Mouse (Mus musculus) layer of hippocampus, postnatal 36 days (tissue): ENCODE results near the gene Cdcp2. TPM values are rescaled to one million over a fixed set of nuclear protein-coding genes. Genes with fewer than 3 reads are reported as not detected.

ENCODE experiments used
- DNase-seq, 2 experiments: peaks; one replicate each; pipeline ENCODE4 v3.0.0; 2022
- total RNA-seq, 2 experiments: library from RNA; stranded (reverse); gene quantifications; 2 replicates each; pipeline ENCODE4 v1.2.3; 2021

Gene Cdcp2
- total RNA-seq, 2 experiments from 2014 or later, result not detected

DNA sequence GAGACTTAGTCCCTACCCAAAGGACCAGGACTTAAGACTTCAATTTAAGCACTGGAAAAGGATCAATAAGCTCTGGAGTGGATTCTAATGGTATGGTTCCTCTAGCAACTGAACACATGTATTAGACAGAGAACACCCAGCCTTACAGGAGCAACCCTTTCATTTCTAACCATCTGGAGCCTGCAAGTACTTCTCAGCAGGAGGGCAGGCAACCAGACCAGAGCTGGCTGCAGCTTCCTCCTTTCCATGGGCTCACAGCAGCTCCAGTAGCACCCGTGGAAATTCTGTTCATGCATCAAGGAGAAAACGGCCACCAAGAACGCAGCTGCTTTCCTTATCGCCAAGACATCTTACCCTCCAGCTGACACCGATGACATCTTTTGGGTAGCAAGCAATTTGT, 39.0 kb downstream of the Cdcp2 start:
- no peak for DNase-seq

DNA sequence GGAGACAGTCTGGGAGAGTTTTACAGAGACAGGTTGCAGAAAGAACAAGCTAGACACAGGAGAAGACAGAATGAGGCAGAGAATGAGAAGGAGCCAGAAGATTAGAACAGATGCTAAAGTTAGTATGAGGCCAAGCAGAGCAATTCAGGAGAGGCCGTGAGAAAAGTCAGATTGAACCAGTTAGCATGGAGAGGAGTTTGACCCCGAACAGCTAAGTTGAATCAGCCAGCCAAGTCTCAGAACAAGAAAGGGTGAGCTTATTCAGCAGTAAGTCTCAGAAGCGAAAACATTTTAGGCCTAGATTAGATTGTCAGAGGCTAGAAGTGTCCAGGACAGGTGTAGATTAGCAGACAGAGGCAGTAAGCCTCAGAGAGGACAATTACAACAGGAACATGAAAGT, 39.8 kb downstream of the Cdcp2 start:
- DNase-seq, result no peak

DNA sequence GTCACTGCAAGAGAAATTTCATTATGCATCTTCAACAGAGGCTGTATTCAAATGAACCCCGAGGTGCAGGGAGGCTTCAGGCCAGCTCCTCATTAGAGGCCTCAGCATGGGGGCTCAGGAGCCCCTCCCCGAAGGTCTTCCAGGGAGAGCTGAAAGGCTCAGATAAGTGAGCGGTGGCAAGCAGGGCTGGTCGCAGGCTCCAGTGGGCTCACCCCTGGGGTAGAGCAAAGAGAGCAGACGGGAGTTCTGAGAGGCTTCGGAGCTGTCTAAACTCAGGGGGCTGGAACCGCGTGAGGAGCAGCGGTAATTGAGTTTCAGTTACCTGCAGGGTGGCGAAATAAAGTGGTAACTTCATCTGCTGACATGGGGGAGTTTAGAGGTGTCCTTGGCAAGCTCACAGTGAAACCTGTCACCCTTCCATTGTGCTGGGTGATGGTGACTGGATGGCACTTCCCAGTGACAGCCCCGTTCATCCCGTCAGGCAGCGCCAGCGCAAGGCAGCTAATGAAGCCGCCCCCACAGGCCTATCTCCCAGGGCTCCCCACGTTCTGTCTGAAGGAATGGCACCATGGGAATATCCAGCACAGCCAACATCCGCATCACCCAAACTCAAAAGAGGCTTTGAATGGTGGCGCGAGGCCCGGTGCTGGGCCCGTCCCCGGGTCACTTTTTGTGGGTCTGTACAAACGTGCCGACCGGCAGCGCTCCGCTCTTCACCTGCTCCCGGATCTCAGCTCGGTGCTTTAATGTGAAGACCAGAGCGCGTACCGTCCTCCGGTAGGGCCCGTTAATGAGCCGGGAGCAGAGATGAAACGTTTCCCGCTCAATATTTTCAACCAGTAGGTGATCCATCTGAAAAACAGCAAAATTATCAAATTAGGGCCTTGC, 42.5 kb downstream of the Cdcp2 start:
- DNase-seq, result no peak

DNA sequence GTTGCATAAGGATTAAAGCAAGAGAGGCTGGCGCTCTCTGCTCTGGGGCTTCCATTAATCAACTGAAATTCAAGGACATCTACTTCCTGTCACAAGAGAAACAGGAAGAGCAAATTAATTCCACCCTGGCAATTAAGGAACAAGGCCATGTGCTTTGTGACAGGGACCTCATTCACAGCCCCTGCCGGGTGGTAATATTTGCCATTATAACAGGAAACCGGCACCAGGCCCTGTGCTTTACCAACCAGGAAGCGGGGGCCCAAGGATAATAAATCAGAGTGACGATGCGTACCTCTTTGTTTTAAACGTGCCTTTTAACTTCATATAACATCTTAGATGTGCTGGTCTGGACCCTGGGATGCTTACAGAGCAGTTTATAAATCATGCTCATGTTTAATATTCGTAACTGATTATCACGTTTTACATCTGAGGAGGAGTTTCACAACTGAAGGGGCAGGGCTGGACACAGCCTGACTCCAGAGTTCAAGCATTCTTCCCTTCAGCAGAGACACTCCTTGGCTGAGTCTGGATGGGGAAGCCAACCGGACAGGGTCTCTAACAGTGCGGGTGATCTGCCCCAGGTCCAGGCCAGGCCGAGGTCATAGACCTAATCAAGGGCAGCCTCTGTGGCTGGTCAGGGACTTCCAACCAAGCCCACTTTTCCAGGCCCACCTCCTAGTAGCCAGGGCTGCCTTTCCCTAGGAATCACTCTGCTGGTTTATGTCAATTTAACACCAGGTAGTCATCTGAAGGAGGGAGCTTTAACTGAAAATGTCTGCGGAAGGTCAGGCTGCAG, 43.3 kb downstream of the Cdcp2 start:
- DNase-seq, result no peak

DNA sequence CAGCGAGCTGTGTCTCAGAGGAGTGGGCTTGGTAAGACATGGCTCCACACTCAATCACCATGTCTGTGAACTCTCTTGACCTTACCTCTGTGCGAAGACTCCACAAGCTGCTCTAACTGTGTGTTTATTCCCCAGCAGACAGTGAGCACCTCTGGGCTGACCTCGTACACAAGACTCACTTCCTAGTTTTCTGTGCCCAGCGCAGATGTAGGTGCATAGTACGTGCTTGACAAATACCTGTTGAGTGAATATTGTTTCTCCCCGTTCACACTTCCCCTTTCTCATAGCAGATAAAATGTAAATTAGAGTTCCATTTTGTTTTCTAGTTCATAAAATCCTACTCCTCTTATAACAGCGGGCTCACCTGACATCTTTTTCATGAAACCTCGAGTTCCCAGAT, 46.8 kb downstream of the Cdcp2 start:
- DNase-seq, result no peak

- DNase-seq, result no peak
Measured at GRCm38 (mm10) chr4:107150991-107151390, 54.3 kb downstream of the Cdcp2 start.

DNA sequence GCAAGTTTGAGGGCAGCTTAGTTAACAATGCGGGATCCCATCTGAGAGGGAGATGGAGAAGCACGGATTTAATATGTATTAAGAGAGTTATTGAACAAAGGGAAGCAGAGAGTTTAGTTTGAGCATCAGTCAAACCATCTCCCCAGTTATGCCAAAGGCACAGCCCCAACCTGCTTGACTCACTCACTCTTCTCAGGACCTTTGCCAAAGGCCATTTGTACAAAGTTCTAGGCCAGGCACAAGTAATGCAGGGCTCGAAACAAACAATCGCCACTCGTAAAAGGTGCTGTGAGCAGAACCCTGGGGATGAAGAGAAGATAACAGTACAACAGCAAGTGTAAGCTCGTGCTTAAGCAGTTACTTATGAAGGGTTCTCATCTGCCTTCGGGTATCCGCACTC, 55.9 kb downstream of the Cdcp2 start:
- DNase-seq, result no peak

GRCm38 (mm10) chr4:107156983-107157401, 60.3 kb downstream of the Cdcp2 start:
- DNase-seq, result no peak

GRCm38 (mm10) chr4:107159166-107159773, 62.6 kb downstream of the Cdcp2 start:
- no peak for DNase-seq

GRCm38 (mm10) chr4:107160181-107160580, 63.5 kb downstream of the Cdcp2 start:
- DNase-seq, result no peak

Other genes starting within 250 kb of the Cdcp2 start
- gene Ssbp3, start 186.2 kb upstream of the Cdcp2 start, total RNA-seq, result 100 to 1,000 TPM; 144 to 163 TPM
- gene Mrpl37, start 30.0 kb upstream of the Cdcp2 start, total RNA-seq, result 10 to 100 TPM; 60.4 to 62.9 TPM
- gene Cyb5rl, start 29.9 kb upstream of the Cdcp2 start, total RNA-seq, result 10 to 100 TPM in 1 of 2 experiments, 1 to 10 TPM in 1; 8.2 to 10.2 TPM
- gene Tmem59, start 81.5 kb downstream of the Cdcp2 start, total RNA-seq, result 100 to 1,000 TPM; 208 to 228 TPM
- 10 to 100 TPM; 16.5 to 20.7 TPM for gene Tceanc2, start 82.2 kb downstream of the Cdcp2 start, total RNA-seq
- gene Ldlrad1, start 112.3 kb downstream of the Cdcp2 start, total RNA-seq, result not detected
- 10 to 100 TPM; 39.6 to 41.3 TPM for gene Lrrc42, start 156.6 kb downstream of the Cdcp2 start, total RNA-seq
- 10 to 100 TPM; 27.8 to 29.4 TPM for gene Hspb11, start 156.7 kb downstream of the Cdcp2 start, total RNA-seq
- not detected for gene Dio1, start 210.3 kb downstream of the Cdcp2 start, total RNA-seq
- gene Yipf1, start 217.5 kb downstream of the Cdcp2 start, total RNA-seq, result 10 to 100 TPM; 51.5 to 52.9 TPM